Mouse (Mus musculus): ENCODE results near the gene Ppp6r1.

Ppp6r1 gene

GRCm38 (mm10) chr7:4658912-4659551, at the start of gene Ppp6r1:
Gene Ppp6r1, minus strand, starts transcription at chr7:4659019.
- peak; percentile 95 for DNase-seq (ENCODE audit: low read depth)

DNA sequence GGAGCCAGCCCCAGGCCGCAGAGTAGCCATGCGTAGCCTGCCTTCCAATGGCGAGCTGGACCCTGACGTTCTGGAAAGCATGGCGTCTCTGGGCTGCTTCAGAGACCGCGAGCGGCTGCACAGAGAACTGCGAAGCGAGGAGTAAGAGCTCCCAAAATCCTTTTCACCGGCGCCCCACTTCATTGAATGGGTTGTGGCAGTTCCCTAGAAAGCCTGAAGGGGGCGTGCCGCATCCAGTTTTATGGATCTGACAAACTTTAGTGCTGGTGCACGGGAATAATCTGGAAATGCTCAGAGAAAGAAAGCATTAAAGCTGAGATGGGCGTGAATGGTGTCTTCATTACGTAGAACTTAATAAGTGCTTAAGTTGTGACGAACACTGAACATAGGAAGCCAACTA, 46.3 kb upstream of the Ppp6r1 start:
- DNase-seq (ENCODE audit: low read depth): peak; percentile 39

DNA sequence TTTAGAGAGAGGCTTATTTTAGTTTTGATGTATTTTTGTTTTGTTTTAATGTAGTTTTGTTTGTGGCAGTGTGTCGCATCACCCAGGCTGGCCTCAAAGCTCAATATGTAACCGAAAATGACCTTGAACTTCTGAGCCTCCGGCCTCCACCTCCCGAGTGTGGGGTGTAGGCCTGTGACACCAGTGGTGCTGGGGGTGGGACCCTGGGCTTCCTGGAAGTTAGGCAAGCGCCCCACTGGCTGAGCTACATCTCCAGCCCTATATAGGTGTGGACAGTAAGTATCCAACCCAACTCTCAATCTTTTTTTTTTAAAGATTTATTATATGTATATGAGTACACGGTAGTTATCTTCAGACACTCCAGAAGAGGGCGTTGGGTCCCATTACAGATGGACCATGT, 44.4 kb upstream of the Ppp6r1 start:
- DNase-seq (ENCODE audit: low read depth): no peak

DNA sequence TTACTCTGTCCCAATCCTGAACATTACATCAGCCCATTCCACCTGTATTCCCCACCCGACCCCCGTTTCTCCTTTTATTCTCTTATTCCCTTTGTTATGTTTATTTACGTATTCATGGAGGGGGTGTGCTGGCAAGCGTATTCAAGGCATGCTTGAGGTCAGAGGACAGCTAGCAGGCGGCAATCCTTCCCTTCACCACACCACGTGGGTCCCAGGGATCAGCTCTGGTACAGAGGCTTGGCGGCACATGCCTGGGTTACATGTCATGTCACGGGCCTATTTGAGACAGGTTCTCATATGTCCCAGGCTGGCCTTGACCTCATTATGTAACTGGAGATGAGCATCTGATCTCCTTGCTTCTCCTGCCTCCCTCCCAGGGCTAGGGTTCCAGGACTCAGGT, 43.5 kb upstream of the Ppp6r1 start:
- no peak for DNase-seq (ENCODE audit: low read depth)

DNA sequence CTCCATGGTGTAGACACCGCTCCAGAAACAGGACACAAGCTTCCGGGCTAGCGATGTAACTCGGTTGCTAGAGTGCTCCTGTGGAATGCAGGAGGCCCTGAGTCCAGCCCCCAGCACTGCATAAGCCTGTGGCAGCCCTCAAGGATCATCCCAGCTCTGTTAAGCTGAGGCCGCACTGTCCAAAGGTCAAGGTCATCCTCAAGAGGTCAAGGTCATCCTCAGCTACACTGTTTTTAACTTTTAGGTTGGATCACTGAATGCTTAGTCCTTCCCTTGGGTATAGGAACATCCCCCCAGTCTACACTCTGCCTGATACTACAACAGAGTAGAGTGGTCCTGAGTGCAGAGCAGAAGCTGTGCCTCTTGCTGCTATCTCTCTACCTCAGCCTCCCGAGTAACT, 34.2 kb upstream of the Ppp6r1 start:
- no peak for DNase-seq (ENCODE audit: low read depth)

GRCm38 (mm10) chr7:4690951-4691653, 32.3 kb upstream of the Ppp6r1 start:
- DNase-seq (ENCODE audit: low read depth): no peak

DNA sequence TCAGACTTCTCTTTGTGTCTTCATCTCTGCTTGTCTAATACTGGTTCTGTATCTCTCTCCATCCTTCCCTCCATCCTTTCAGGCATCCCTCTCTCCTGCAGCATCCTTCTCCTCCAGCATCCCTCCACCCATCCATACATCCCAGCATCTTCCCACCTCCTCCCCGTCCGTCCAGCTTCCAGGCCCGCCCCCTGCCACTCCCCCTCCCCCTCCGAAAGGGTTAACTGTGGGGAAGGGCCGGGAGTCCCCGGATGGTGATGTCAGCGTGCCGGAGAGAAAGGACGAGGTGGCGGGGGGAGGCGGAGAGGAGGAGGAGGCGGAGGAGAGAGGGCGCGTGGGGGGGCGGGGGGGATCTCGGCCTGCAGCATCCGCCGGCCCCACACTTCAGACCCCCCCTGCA, 31.6 kb upstream of the Ppp6r1 start, which contains the start of gene Brsk1:
TSS of gene Brsk1 (plus strand) at position 218 of the 400 bp plus-strand sequence.
- no peak for DNase-seq (ENCODE audit: low read depth)

GRCm38 (mm10) chr7:4684632-4685417, 26.0 kb upstream of the Ppp6r1 start, which contains the start of gene Hspbp1:
Gene Hspbp1, minus strand, starts transcription at chr7:4685068.
- DNase-seq (ENCODE audit: low read depth): peak; percentile 100

DNA sequence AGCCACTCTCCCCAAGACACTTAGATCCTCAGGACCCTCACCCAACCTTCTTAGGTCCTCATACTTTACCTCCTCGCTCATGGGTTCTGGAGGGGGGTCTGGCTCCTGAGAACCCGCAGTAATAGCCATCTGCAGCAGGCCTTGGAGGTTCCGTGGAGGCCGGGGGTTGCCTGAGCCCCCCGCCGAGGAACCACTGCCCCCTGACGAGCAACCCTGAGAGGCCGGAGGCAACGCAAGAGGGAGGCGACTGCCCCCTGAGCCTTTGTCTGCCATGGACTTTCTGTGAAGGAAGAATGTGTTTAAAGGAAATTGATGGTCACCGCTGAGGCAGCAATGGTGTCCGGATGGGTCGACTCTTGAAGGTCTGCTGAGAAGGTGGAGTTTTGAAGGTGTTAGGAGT, 25.4 kb upstream of the Ppp6r1 start:
- no peak for DNase-seq (ENCODE audit: low read depth)

- DNase-seq (ENCODE audit: low read depth): peak; percentile 73
These were observed 24.5 kb upstream of the Ppp6r1 start for GRCm38 (mm10) chr7:4683307-4683706.

DNA sequence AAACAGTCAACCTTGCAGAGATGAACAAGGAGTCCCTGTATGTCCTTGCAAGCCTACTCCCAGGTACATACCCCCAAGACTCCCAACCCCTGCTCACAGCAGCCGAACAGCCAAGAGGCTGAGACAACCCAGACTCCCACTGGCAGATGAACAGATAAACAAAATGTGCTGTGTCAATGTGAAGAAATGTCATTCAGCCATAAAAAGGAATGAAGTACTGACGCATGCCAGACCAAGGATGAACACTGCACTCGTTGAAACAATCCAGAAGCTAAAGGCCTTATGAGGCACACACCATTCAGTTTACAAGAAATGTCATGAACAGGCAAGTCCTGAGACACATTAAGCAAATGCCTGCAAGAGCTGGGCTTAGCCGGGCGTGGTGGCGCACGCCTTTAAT, 16.4 kb upstream of the Ppp6r1 start:
- DNase-seq (ENCODE audit: low read depth): no peak

- DNase-seq (ENCODE audit: low read depth): no peak
These were observed 15.4 kb upstream of the Ppp6r1 start for GRCm38 (mm10) chr7:4674114-4674731.

GRCm38 (mm10) chr7:4671956-4672355, 13.1 kb upstream of the Ppp6r1 start:
- no peak for DNase-seq (ENCODE audit: low read depth)

- DNase-seq (ENCODE audit: low read depth): no peak
These were observed 11.9 kb upstream of the Ppp6r1 start for GRCm38 (mm10) chr7:4670655-4671255.

GRCm38 (mm10) chr7:4669156-4669555, 10.3 kb upstream of the Ppp6r1 start:
- DNase-seq (ENCODE audit: low read depth): no peak

GRCm38 (mm10) chr7:4668506-4668905, 9.7 kb upstream of the Ppp6r1 start:
- DNase-seq (ENCODE audit: low read depth): no peak

GRCm38 (mm10) chr7:4666871-4667270, 8.1 kb upstream of the Ppp6r1 start:
- DNase-seq (ENCODE audit: low read depth): no peak

GRCm38 (mm10) chr7:4663742-4664141, 4.9 kb upstream of the Ppp6r1 start:
- DNase-seq (ENCODE audit: low read depth): no peak

DNA sequence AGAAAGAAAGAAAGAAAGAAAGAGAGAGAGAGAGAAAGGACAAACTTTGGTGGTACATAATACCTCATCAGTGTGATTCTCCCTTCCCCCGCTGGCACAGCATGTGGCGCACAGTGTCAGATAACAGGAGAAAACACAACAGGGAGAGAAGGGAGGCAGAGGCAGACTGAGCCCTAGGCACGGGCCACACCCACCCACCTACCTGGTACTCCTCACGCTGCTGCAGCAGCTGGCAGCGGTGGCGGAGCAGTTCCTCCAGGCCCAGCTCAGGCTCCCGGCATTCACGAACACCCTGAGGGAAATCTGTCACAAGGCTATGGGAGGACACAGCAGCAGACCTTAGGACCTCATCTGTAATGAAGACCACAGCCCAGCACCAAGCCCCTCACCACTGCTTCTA, 4.4 kb upstream of the Ppp6r1 start:
- no peak for DNase-seq (ENCODE audit: low read depth)

GRCm38 (mm10) chr7:4659911-4660443, 1.2 kb upstream of the Ppp6r1 start:
- DNase-seq (ENCODE audit: low read depth): no peak

DNA sequence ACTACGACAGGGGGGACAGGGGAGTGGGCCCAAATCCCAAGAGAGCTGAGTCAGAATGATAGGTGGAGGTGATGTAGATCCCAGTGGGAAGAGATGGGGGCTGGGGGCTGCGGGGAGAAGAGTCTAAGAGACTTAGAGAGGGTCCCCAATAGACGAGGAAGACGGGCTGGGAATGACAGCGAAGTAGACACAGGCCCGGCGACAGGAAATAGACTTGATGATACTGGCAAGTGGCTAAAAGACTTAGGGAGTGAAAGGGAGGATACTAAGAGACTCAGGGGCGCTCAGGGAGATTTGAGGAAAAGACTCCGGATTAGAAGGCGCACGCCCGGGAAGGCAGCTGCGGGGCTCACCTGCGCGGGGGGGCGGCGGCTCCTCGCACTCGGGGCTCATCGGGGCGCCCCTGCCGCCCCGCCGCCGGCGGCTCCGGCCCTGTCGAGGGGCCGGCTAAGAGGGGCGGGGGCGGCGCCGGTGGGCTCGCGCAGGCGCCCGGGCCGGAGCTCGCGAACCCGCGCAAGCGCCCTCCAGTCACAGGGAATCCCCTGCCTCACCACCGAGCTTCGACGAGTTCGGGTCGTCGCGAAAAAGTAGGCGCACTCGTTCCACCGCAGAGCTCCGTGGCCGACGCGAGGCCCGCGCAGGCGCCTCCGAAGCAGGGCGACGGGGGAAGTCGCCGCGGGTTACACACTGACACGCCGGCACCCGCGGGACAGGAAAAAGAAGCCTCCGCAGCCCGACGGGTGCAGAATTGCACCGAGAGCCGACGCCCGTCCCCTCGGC, 501 bp downstream of the Ppp6r1 start:
- DNase-seq (ENCODE audit: low read depth): no peak

Data from 416B (cell line).